Mouse (Mus musculus) liver, embryonic 14.5 days (tissue): ENCODE results near the gene Ostf1. TPM values are rescaled to one million over a fixed set of nuclear protein-coding genes. Genes with fewer than 3 reads are reported as not detected.

ENCODE experiments used
- ATAC-seq: fragments of 200-750 bp; cut with Nextera tagmentation; 2 replicates; pipeline ENCODE4 v1.8.0; 2017; ENCODE audit warnings: moderate number of reproducible peaks, mild to moderate bottlenecking, moderate library complexity; ENCODE audit not compliant: insufficient read depth
- DNase-seq, 3 experiments: peaks; one replicate each; pipeline ENCODE4 v3.0.0-alpha.2; 2012 to 2013; ENCODE audit warnings: low read depth in 3 of 3, low spot score in 3 of 3
- H3K27ac ChIP-seq: fragments of 300-500 bp; sonication (generic); 2 replicates; pipeline ENCODE4 v1.5.1; 2014; ENCODE audit warnings: moderate library complexity, mild to moderate bottlenecking, control low read depth, inconsistent platforms
- H3K27me3 ChIP-seq: fragments of 300-500 bp; sonication (generic); 2 replicates; pipeline ENCODE4 v1.6.1; 2014; ENCODE audit warnings: mild to moderate bottlenecking, low read length, moderate library complexity; ENCODE audit not compliant: control insufficient read depth, insufficient read depth
- H3K36me3 ChIP-seq: fragments of 300-500 bp; sonication (generic); replicated peaks from 2 replicates; pipeline ENCODE4 v1.6.1; 2014; ENCODE audit warnings: low read depth; ENCODE audit not compliant: control insufficient read depth, insufficient read depth
- H3K4me1 ChIP-seq, 2 experiments: fragments of 200-500 bp in 1 of 2; fragments of 300-500 bp in 1 of 2; sonication (generic) in 1 of 2; replicated peaks; 2 replicates each; pipeline ENCODE4 v1.6.1; 2012 to 2014; ENCODE audit warnings: antibody characterized with exemption in 1 of 2, inconsistent platforms in 1 of 2, low read length in 1 of 2; ENCODE audit not compliant: control insufficient read depth in 2 of 2, insufficient read depth in 2 of 2
- H3K4me2 ChIP-seq: fragments of 300-500 bp; sonication (generic); 2 replicates; pipeline ENCODE4 v1.6.1; 2014; ENCODE audit warnings: low read depth, mild to moderate bottlenecking, control low read depth, moderate library complexity
- H3K4me3 ChIP-seq, 2 experiments: fragments of 200-500 bp in 1 of 2; fragments of 300-500 bp in 1 of 2; sonication (generic) in 1 of 2; 2 replicates each; pipeline ENCODE4 v1.5.1; 2012 to 2014; ENCODE audit warnings: low read depth in 2 of 2, low read length in 2 of 2, mild to moderate bottlenecking in 2 of 2, control low read depth in 1 of 2, inconsistent platforms in 1 of 2, moderate library complexity in 1 of 2; ENCODE audit not compliant: insufficient read depth in 1 of 2
- H3K9ac ChIP-seq: fragments of 300-500 bp; sonication (generic); replicated peaks from 2 replicates; pipeline ENCODE4 v1.6.1; 2014; ENCODE audit warnings: mild to moderate bottlenecking, control low read depth, moderate library complexity
- H3K9me3 ChIP-seq: fragments of 300-500 bp; sonication (generic); 2 replicates; pipeline ENCODE4 v1.6.1; 2016; ENCODE audit warnings: low read length, mixed read lengths; ENCODE audit not compliant: control insufficient read depth
- CTCF ChIP-seq: IDR thresholded peaks from 2 replicates; pipeline ENCODE4 v1.5.1; 2016; ENCODE audit warnings: antibody characterized with exemption, low read depth, control low read depth
- EP300 ChIP-seq: IDR thresholded peaks from 2 replicates; pipeline ENCODE4 v1.6.1; 2016; ENCODE audit warnings: antibody characterized with exemption, low read depth
- WGBS: fragments of 180-500 bp; shearing (Covaris S2); extraction: QIAGEN DNeasy Blood & Tissue Kit; methylation state at CpG from one replicate; pipeline ENCODE4 v1.1.7; 2014; ENCODE audit not compliant: insufficient replicate concordance; 5-methylcytosine and 5-hydroxymethylcytosine counted together
- polyA plus RNA-seq, 2 experiments: library from polyadenylated mRNA; depleted of rRNA in 1 of 2; stranded (reverse) in 1 of 2; unstranded in 1 of 2; fragments of >200 nt; fragmentation: Nextera tagmentation in 1 of 2; extraction: Ambion mirVana in 1 of 2; gene quantifications; 2 replicates each; pipeline versions ENCODE4 v1.2.1 to v1.2.3; 2012 to 2014

The Ostf1 gene
- polyA plus RNA-seq, 2 experiments = 29.8 to 56.9 TPM

DNA sequence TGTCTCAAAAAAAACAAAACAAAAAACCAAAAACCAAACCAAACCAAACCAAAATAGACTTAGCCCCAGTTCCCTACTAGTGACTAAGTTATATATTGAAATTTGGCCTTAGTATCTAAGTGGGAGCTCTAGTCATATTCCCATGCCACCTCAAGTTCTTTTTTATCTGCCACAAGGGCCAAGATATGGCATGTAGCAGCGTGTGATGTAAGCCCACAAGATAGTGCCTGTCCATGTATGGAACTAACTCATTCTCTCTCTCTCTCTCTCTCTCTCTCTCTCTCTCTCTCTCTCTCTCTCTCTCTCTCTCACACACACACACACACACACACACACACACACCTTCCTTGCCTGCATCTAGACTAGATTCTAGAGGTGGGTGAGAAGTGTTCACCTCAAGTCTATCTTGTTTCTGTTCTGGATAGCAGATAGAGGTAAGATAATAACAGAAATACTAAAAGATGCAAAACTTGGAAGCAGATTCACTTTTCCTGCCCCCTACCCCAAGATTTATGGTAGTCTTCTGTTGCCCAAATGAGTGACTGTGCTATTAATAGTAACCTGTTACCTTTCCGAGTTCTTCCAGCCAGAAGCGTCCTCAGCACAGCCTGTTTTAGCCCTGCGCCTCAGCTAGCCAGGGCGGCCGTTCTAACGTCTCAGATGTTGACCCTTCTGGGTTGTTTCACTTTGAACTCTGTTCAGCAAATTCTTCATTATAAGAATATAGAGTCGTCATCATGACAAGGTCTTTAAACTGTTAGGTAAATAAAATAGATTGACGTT is 16.3 kb upstream of the Ostf1 start:
- TF ChIP-seq CTCF = no peak
- TF ChIP-seq EP300 = no peak
- H3K27ac ChIP-seq = peak overlapping the region; percentile 67; the same call in 1 of the 2 replicates
- ATAC-seq (no peak), DNase-seq (no peak)
- H3K4me3 ChIP-seq = no peak overlapping the region
- no peak overlapping the region for H3K9ac ChIP-seq
- H3K36me3 ChIP-seq = no peaks in the 10 kb centered on the region
- 64% methylated on average over 9 of the region's 9 CpGs for WGBS
- no peaks in the 10 kb centered on the region for H3K9me3 ChIP-seq
- H3K27me3 ChIP-seq = no peaks in the 10 kb centered on the region
- no peak overlapping the region for H3K4me2 ChIP-seq
- peaks cover 62 to 70% of the 10 kb centered on the region in 2 experiments for H3K4me1 ChIP-seq

DNA sequence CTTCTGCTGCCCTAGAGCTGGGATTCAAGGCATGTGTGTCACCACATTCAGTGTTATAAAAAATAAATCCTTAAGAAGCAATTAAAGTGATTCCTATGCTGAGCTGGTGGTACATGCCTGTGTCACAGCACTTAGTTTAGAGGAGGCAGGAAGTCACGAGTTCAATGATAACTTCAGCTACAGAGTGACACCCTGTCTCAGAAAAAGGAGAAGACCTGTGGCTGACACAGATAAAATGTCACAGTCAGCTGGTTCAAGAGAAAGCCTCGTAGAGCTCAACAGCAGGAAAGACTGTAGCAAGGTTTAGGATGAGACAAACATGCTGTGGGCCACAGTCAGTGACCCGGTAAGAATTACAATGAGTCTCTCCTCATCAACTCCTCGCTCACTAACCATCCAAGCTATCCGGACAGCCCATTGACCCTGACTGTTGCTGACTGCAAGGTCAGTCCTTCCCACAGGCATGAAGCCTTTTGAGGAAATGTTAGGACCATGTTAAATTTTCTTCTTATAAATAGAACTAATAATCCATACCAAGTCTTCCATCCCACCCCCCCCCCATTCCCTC is 15.3 kb upstream of the Ostf1 start:
- peak; percentile 54 for TF ChIP-seq EP300
- TF ChIP-seq CTCF = no peak
- Histone ChIP-seq H3K9ac (no peak overlapping the region; the same call in 1 of the 2 replicates), H3K4me1 (peaks cover 62 to 68% of the 10 kb centered on the region in 2 experiments), H3K36me3 (no peaks in the 10 kb centered on the region), H3K4me2 (peak overlapping the region; percentile 35), H3K27me3 (no peaks in the 10 kb centered on the region), H3K9me3 (no peaks in the 10 kb centered on the region), H3K27ac (peak overlapping the region; percentile 67), H3K4me3 (no peak overlapping the region)
- ATAC-seq = peak; percentile 77
- DNase-seq = peak; percentile 54 to 70 (median 55)
- 14% methylated on average over 5 of the region's 5 CpGs for WGBS

DNA sequence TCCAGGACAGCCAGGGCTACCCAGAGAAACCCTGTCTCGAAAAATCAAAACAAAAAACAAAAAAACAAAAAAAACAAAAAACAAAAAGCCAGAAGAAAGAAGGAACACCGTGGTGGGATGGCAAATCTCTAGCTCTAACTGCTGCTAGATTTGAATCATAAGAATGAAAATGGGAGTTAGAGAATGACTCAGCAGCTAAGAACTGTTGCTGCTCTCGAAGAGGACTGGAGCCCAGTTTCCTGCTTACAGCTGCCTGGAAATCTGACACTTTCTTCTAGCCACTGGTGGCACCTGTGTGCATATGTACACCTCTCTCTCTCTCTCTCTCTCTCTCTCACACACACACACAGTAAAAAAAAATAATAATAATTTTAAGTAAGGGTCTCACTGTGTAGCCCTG is 14.8 kb upstream of the Ostf1 start:
- Histone ChIP-seq H3K4me2 (peak overlapping the region; percentile 35), H3K4me3 (no peak overlapping the region), H3K9me3 (no peaks in the 10 kb centered on the region), H3K27me3 (no peaks in the 10 kb centered on the region), H3K27ac (peak overlapping the region; percentile 67), H3K9ac (no peak overlapping the region; the same call in 1 of the 2 replicates), H3K4me1 (peaks cover 62 to 65% of the 10 kb centered on the region in 2 experiments), H3K36me3 (no peaks in the 10 kb centered on the region)
- ATAC-seq (peak; percentile 30; the same call in 1 of the 2 replicates), DNase-seq (no peak)
- 27% methylated on average over 3 of the region's 3 CpGs for WGBS
- TF ChIP-seq EP300 (no peak), CTCF (no peak)

DNA sequence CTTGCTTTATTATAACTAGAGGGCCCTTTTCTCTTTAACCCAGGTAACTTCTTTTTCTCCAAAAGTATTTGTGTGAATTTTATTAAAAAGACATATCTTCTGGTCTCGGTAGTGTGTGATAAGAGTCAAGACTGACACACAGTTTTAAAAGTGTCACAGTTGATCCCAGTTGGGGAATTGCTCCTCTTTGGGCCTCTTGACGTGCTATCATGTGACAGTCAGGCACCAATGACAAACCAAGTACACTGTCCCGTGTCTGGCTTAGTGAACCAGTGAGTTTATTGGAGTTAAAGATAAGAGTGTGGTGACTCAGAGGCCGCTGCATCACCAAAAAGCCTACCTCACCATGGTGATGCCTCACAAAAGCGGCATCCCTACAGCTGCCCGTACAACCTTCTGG is 12.5 kb upstream of the Ostf1 start:
- peak in 1 of 3 experiments; percentile 84 for DNase-seq
- TF ChIP-seq CTCF (no peak), EP300 (0 out of 2 replicates have a peak, but pooled peaks have one; percentile 24)
- peak overlapping the region; percentile 59 for H3K4me2 ChIP-seq
- H3K36me3 ChIP-seq = no peaks in the 10 kb centered on the region
- WGBS = 25% methylated on average over 6 of the region's 6 CpGs
- peak; percentile 87 for ATAC-seq
- peak overlapping the region; percentile 52; the same call in 1 of the 2 replicates for H3K9ac ChIP-seq
- H3K4me1 ChIP-seq = peaks cover 41 to 45% of the 10 kb centered on the region in 2 experiments
- H3K27me3 ChIP-seq = no peaks in the 10 kb centered on the region
- H3K27ac ChIP-seq = peak overlapping the region; percentile 90
- no peak overlapping the region for H3K4me3 ChIP-seq
- no peaks in the 10 kb centered on the region for H3K9me3 ChIP-seq

DNA sequence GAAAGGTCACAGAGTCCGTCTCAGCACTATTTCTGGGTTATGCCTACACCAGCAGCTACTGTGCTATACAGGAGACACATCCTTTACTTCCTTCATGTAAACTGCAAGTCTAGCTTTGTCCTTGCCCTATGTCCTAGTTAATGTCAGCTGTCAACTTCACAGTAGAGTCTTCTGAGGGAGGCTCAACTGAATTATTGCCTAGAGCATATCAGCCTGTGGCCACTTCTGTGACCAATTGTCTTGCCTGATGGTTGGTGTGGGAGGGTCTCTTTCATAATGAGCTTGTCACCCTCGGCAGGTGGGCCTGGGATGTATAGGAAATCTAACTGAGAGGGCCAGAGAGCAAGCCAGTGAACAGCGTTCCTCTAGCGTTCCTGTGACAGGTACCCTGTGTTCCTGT is 11.8 kb upstream of the Ostf1 start:
- 69% methylated on average over 4 of the region's 4 CpGs for WGBS
- H3K4me1 ChIP-seq = peaks cover 38 to 45% of the 10 kb centered on the region in 2 experiments

More for the DNA sequence above, 11.8 kb upstream of the Ostf1 start:
- H3K27ac ChIP-seq = peak overlapping the region; percentile 90
- H3K36me3 ChIP-seq = no peaks in the 10 kb centered on the region
- ATAC-seq (no peak), DNase-seq (no peak)
- H3K4me3 ChIP-seq = no peak overlapping the region
- TF ChIP-seq CTCF (no peak), EP300 (no peak)
- H3K4me2 ChIP-seq = peak overlapping the region; percentile 59
- H3K9ac ChIP-seq = no peak overlapping the region
- H3K27me3 ChIP-seq = no peaks in the 10 kb centered on the region
- H3K9me3 ChIP-seq = no peaks in the 10 kb centered on the region
